8 mouse cellular contexts compared by ENCODE assay signal in the genomic region with DNA sequence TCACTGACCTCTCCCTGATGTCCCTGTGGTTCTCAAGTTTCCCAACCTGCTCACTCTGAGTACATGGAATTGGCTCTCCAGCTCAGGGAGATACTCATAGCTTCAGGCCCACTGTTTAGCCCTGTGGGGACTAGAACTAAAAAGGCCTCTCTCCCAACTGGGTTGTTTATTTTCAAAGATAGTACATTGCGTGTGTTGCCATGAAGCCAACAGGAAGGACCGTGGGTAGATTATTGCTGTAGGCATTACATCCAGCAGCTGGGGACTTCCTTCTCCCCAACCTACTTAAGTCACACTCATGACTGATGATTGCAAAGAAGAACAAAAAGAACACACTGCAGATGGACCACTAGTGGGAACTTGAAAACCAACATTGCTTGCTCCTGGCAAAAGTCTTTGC.
A peak's percentile ranks its signal among the peaks of the same experiment; 100 is the strongest.
DNase-seq lines count a peak whose midpoint lies in the region; ATAC-seq lines count a peak whose summit lies in the region.

No protein-coding gene starts in this region.

- no peak overlapping the region for H3K9ac ChIP-seq in lung, embryonic 15.5 days
- H3K9ac ChIP-seq in hindbrain, embryonic 15.5 days: no peak overlapping the region
- no peak overlapping the region for H3K9ac ChIP-seq in stomach, embryonic 16.5 days (ENCODE audit: low read length)

- no peaks in the 10 kb centered on the region for H3K9me3 ChIP-seq in heart, embryonic 10.5 days
- H3K9me3 ChIP-seq in lung, embryonic 15.5 days: no peaks in the 10 kb centered on the region
- no peaks in the 10 kb centered on the region for H3K9me3 ChIP-seq in hindbrain, embryonic 15.5 days
- no peaks in the 10 kb centered on the region for H3K9me3 ChIP-seq in stomach, embryonic 16.5 days (replicated peaks; ENCODE audit: control insufficient read depth, low read length)

- H3K4me1 ChIP-seq in heart, embryonic 10.5 days: peaks cover 30% of the 10 kb centered on the region
- H3K4me1 ChIP-seq in lung, embryonic 15.5 days: peaks cover 32% of the 10 kb centered on the region
- H3K4me1 ChIP-seq in hindbrain, embryonic 15.5 days (replicated peaks): peaks cover 36% of the 10 kb centered on the region
- peaks cover 44% of the 10 kb centered on the region for H3K4me1 ChIP-seq in stomach, embryonic 16.5 days (ENCODE audit: control insufficient read depth, insufficient read depth, low read length)

- 76% methylated on average over 2 of the region's 2 CpGs for WGBS in heart, embryonic 10.5 days
- 35% methylated on average over 2 of the region's 2 CpGs for WGBS in lung, embryonic 15.5 days
- WGBS in hindbrain, embryonic 15.5 days: 53% methylated on average over 2 of the region's 2 CpGs
- WGBS in stomach, embryonic 16.5 days: 44% methylated on average over 2 of the region's 2 CpGs

- no peak overlapping the region for H3K4me3 ChIP-seq in heart, embryonic 10.5 days
- H3K4me3 ChIP-seq in lung, embryonic 15.5 days: no peak overlapping the region
- no peak overlapping the region for H3K4me3 ChIP-seq in hindbrain, embryonic 15.5 days
- no peak overlapping the region for H3K4me3 ChIP-seq in stomach, embryonic 16.5 days (replicated peaks; ENCODE audit: low read length)

- no peak overlapping the region; the same call in 1 of the 2 replicates for H3K27ac ChIP-seq in heart, embryonic 10.5 days
- H3K27ac ChIP-seq in lung, embryonic 15.5 days: 0 out of 2 replicates have a peak overlapping the region, but pooled peaks have one; percentile 20
- peak overlapping the region; percentile 46 for H3K27ac ChIP-seq in hindbrain, embryonic 15.5 days (replicated peaks)
- peak overlapping the region; percentile 80 for H3K27ac ChIP-seq in stomach, embryonic 16.5 days (ENCODE audit: low read length)

- no peaks in the 10 kb centered on the region for H3K36me3 ChIP-seq in heart, embryonic 10.5 days
- H3K36me3 ChIP-seq in lung, embryonic 15.5 days: no peaks in the 10 kb centered on the region
- H3K36me3 ChIP-seq in hindbrain, embryonic 15.5 days: no peaks in the 10 kb centered on the region
- H3K36me3 ChIP-seq in stomach, embryonic 16.5 days (ENCODE audit: control insufficient read depth, insufficient read depth, low read length): no peaks in the 10 kb centered on the region

- intact Hi-C loops in heart, postnatal 36 days (cut with DNase I): no loop called here

- peak; percentile 55 for DNase-seq in heart, embryonic 10.5 days (ENCODE audit: low spot score)
- DNase-seq in heart, postnatal 36 days: no peak
- DNase-seq in lung, adult 18-20 months: no peak
- no peak for DNase-seq in lung, postnatal 14 days

- no peak for ATAC-seq in lung, embryonic 15.5 days (ENCODE audit: borderline replicate concordance, extremely low read depth, low FRiP score, low TSS enrichment)
- ATAC-seq in hindbrain, embryonic 15.5 days (ENCODE audit: low FRiP score, low read depth): no peak
- ATAC-seq in stomach, embryonic 16.5 days (ENCODE audit: insufficient read depth, low FRiP score): no peak
- ATAC-seq in CD4-positive, CD25-positive, alpha-beta regulatory T cell, adult 4 months: no peak

- no peaks in the 10 kb centered on the region for H3K27me3 ChIP-seq in heart, embryonic 10.5 days (ENCODE audit: insufficient read depth, poor library complexity, severe bottlenecking)
- H3K27me3 ChIP-seq in lung, embryonic 15.5 days: peaks cover 53% of the 10 kb centered on the region
- no peaks in the 10 kb centered on the region for H3K27me3 ChIP-seq in hindbrain, embryonic 15.5 days
- H3K27me3 ChIP-seq in stomach, embryonic 16.5 days (ENCODE audit: control insufficient read depth, insufficient read depth, low read length): no peaks in the 10 kb centered on the region

- H3K4me2 ChIP-seq in lung, embryonic 15.5 days: no peak overlapping the region
- no peak overlapping the region for H3K4me2 ChIP-seq in hindbrain, embryonic 15.5 days
- H3K4me2 ChIP-seq in stomach, embryonic 16.5 days (ENCODE audit: low read depth, low read length): no peak overlapping the region
